Mouse (Mus musculus): ENCODE measurements around the gene Tmem274.

- TF ChIP-seq CTCF (IDR thresholded peaks at IDR 0.05; ENCODE audit: extremely low read depth, insufficient read length, insufficient replicate concordance, low read depth, low read length) (no peak), POLR2A (IDR thresholded peaks at IDR 0.05; ENCODE audit: low read depth, low read length) (no peak)
Measured at GRCm38 (mm10) chr4:149489415-149490240, 12.4 kb downstream of the Tmem274 start.

Measured in small intestine, adult 2 months (tissue).